Mouse (Mus musculus) adrenal gland, postnatal 14 days (tissue): ENCODE measurements at regions not wholly inside any gene's neighbourhood (a gene's known extent, or its start where the extent isn't known, plus 50 kb on each side); places are given as distances from the start of the nearest gene placed in this dataset.
A peak's percentile ranks its signal among the peaks of the same experiment; 100 is the strongest.

Source experiments
- DNase-seq: peaks from one replicate; pipeline ENCODE4 v3.0.0; 2021; ENCODE audit warnings: mixed read lengths

- no peak for DNase-seq
These were observed 68.3 kb downstream of the Cd83 start for GRCm38 (mm10) chr13:43852888-43853287.

GRCm38 (mm10) chr13:43854973-43855372 lies 70.4 kb downstream of the Cd83 start:
- no peak for DNase-seq

GRCm38 (mm10) chr13:43860932-43861331 lies 76.4 kb downstream of the Cd83 start:
- no peak for DNase-seq

- DNase-seq = no peak
These were observed 76.8 kb downstream of the Cd83 start for GRCm38 (mm10) chr13:43861424-43861823.

GRCm38 (mm10) chr13:43862056-43862455 lies 77.5 kb downstream of the Cd83 start:
- DNase-seq = no peak

- no peak for DNase-seq
These were observed 78.0 kb downstream of the Cd83 start for GRCm38 (mm10) chr13:43862586-43862985.

GRCm38 (mm10) chr13:43863581-43864100 lies 79.1 kb downstream of the Cd83 start:
- no peak for DNase-seq

GRCm38 (mm10) chr13:43864153-43864861 lies 79.7 kb downstream of the Cd83 start:
- peak; percentile 99 for DNase-seq

GRCm38 (mm10) chr13:43865036-43865435 lies 80.5 kb downstream of the Cd83 start:
- DNase-seq = peak; percentile 57

GRCm38 (mm10) chr13:43875895-43876294 lies 91.3 kb downstream of the Cd83 start:
- DNase-seq = no peak

- no peak for DNase-seq
These were observed 102.7 kb downstream of the Cd83 start for GRCm38 (mm10) chr13:43887284-43887683.

GRCm38 (mm10) chr13:43891928-43892327 lies 107.4 kb downstream of the Cd83 start:
- DNase-seq = no peak

GRCm38 (mm10) chr13:43895990-43896389 lies 111.4 kb downstream of the Cd83 start:
- DNase-seq = no peak

- no peak for DNase-seq
These were observed 112.5 kb downstream of the Cd83 start for GRCm38 (mm10) chr13:43897046-43897445.

- DNase-seq = no peak
These were observed 114.1 kb downstream of the Cd83 start for GRCm38 (mm10) chr13:43898555-43899258.

GRCm38 (mm10) chr13:43900115-43900514 lies 115.5 kb downstream of the Cd83 start:
- no peak for DNase-seq

- no peak for DNase-seq
These were observed 116.2 kb downstream of the Cd83 start for GRCm38 (mm10) chr13:43900758-43901157.

GRCm38 (mm10) chr13:43903391-43903790 lies 118.8 kb downstream of the Cd83 start:
- DNase-seq = peak; percentile 87

- no peak for DNase-seq
These were observed 119.7 kb downstream of the Cd83 start for GRCm38 (mm10) chr13:43904291-43904690.

GRCm38 (mm10) chr13:43906241-43906640 lies 121.7 kb downstream of the Cd83 start:
- DNase-seq = no peak

GRCm38 (mm10) chr13:43907425-43907824 lies 122.8 kb downstream of the Cd83 start:
- peak; percentile 33 for DNase-seq

- no peak for DNase-seq
These were observed 123.6 kb downstream of the Cd83 start for GRCm38 (mm10) chr13:43908041-43908644.

- DNase-seq = no peak
These were observed 125.4 kb downstream of the Cd83 start for GRCm38 (mm10) chr13:43909933-43910332.
